Mouse (Mus musculus): ENCODE results near the gene Gpsm2. TPM values are rescaled to one million over a fixed set of nuclear protein-coding genes. Genes with fewer than 3 reads are reported as not detected.
"Not testable (repeated sequence)": the region's sequence is repeated elsewhere in the genome, so short reads cannot be mapped to it uniquely, and the experiment has no call there.

Gpsm2 gene
- total RNA-seq, 2 experiments from 2014 or later: 2.1 to 2.5 TPM

GRCm38 (mm10) chr3:108730316-108730715 lies 8.2 kb upstream of the Gpsm2 start:
- no peak for DNase-seq (ENCODE audit: low spot score)
- intact Hi-C loops (cut with DNase I): no loop called here

- DNase-seq (ENCODE audit: low spot score): no peak
- intact Hi-C loops (cut with DNase I): no loop called here
Measured at GRCm38 (mm10) chr3:108727776-108728175, 5.7 kb upstream of the Gpsm2 start.

- intact Hi-C loops (cut with DNase I): no loop called here
- DNase-seq (ENCODE audit: low spot score): no peak
Measured at GRCm38 (mm10) chr3:108727344-108727743, 5.2 kb upstream of the Gpsm2 start.

GRCm38 (mm10) chr3:108726413-108726812 lies 4.3 kb upstream of the Gpsm2 start:
- intact Hi-C loops (cut with DNase I): no loop called here
- no peak for DNase-seq (ENCODE audit: low spot score)

- intact Hi-C loops (cut with DNase I): loop anchor here (5.0 kb wide), 2 partner anchors 51 to 129 kb away; partner anchors contain the start of gene Wdr47
- DNase-seq (ENCODE audit: low spot score): peak; percentile 5
Measured at GRCm38 (mm10) chr3:108721076-108721991, 775 bp downstream of the Gpsm2 start.

GRCm38 (mm10) chr3:108719761-108720160 lies 2.3 kb downstream of the Gpsm2 start:
- intact Hi-C loops (cut with DNase I): loop anchor here (5.0 kb wide), 2 partner anchors 53 to 127 kb away; partner anchors contain the start of gene Wdr47
- no peak for DNase-seq (ENCODE audit: low spot score)

- DNase-seq (ENCODE audit: low spot score): no peak
- intact Hi-C loops (cut with DNase I): no loop called here
Measured at GRCm38 (mm10) chr3:108719357-108719756, 2.8 kb downstream of the Gpsm2 start.

- intact Hi-C loops (cut with DNase I): no loop called here
- no peak for DNase-seq (ENCODE audit: low spot score)
Measured at GRCm38 (mm10) chr3:108717896-108718502, 4.1 kb downstream of the Gpsm2 start.

- DNase-seq (ENCODE audit: low spot score): no peak
- intact Hi-C loops (cut with DNase I): no loop called here
Measured at GRCm38 (mm10) chr3:108714837-108715236, 7.3 kb downstream of the Gpsm2 start.

- DNase-seq (ENCODE audit: low spot score): no peak
- intact Hi-C loops (cut with DNase I): no loop called here
Measured at GRCm38 (mm10) chr3:108713065-108713675, 8.9 kb downstream of the Gpsm2 start.

- DNase-seq (ENCODE audit: low spot score): no peak
- intact Hi-C loops (cut with DNase I): no loop called here
Measured at GRCm38 (mm10) chr3:108711296-108711695, 10.8 kb downstream of the Gpsm2 start.

- intact Hi-C loops (cut with DNase I): no loop called here
- DNase-seq (ENCODE audit: low spot score): no peak
Measured at GRCm38 (mm10) chr3:108702789-108703188, 19.3 kb downstream of the Gpsm2 start.

- no peak for DNase-seq (ENCODE audit: low spot score)
- intact Hi-C loops (cut with DNase I): loop anchor here (1.0 kb wide), 1 partner anchor 70 kb away; no protein-coding TSS in a partner anchor
Measured at GRCm38 (mm10) chr3:108701256-108701655, 20.9 kb downstream of the Gpsm2 start.

GRCm38 (mm10) chr3:108699786-108700185 lies 22.3 kb downstream of the Gpsm2 start:
- no peak for DNase-seq (ENCODE audit: low spot score)
- intact Hi-C loops (cut with DNase I): no loop called here

GRCm38 (mm10) chr3:108698662-108699061 lies 23.4 kb downstream of the Gpsm2 start:
- intact Hi-C loops (cut with DNase I): no loop called here
- DNase-seq (ENCODE audit: low spot score): no peak

- no peak for DNase-seq (ENCODE audit: low spot score)
- intact Hi-C loops (cut with DNase I): no loop called here
Measured at GRCm38 (mm10) chr3:108694321-108694720, 27.8 kb downstream of the Gpsm2 start.

GRCm38 (mm10) chr3:108689979-108690378 lies 32.1 kb downstream of the Gpsm2 start:
- intact Hi-C loops (cut with DNase I): no loop called here
- DNase-seq (ENCODE audit: low spot score): no peak

GRCm38 (mm10) chr3:108689446-108689845 lies 32.7 kb downstream of the Gpsm2 start:
- DNase-seq (ENCODE audit: low spot score): no peak
- intact Hi-C loops (cut with DNase I): no loop called here

GRCm38 (mm10) chr3:108689015-108689441 lies 33.1 kb downstream of the Gpsm2 start:
- DNase-seq (ENCODE audit: low spot score): no peak
- intact Hi-C loops (cut with DNase I): no loop called here

- DNase-seq (ENCODE audit: low spot score): no peak
- intact Hi-C loops (cut with DNase I): no loop called here
Measured at GRCm38 (mm10) chr3:108685701-108686100, 36.4 kb downstream of the Gpsm2 start.

- intact Hi-C loops (cut with DNase I); DNase-seq (ENCODE audit: low spot score): not testable (repeated sequence)
Measured at GRCm38 (mm10) chr3:108683597-108683996, 38.5 kb downstream of the Gpsm2 start.

Data from heart, postnatal 25 days (tissue).